Mouse (Mus musculus): ENCODE data around the gene Nap1l1.

The Nap1l1 gene

DNA sequence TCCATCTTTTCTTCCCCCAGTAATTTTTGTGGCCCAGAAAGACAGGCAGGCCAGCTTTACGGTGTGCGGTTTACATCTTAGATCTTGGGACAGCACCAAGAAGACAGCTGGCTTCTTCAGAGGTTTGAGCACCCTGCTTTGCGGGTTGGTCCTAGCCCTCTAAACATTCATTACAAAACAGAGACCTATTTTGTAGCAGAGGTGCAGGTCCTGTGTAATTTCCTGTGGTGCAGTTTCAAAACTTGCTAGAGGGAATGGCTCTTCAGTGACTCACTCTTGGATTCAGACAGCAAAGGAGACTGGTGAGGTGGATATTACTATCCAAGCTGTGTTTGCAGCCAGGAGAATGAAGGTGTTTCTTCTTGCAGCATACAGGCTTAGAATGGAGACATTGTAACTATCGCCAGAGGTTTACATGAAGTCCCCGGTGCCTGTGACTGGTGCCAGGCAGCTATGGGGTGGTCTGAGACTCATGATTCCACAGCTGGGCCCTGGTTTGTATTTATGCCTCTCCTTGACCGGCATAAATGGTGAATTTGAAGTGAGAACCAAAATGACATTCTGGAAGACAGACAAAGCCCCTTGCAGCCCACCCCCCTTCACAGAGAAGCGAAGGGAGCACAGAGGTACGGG, 43.9 kb downstream of the Nap1l1 start:
- DNase-seq = no peak

DNA sequence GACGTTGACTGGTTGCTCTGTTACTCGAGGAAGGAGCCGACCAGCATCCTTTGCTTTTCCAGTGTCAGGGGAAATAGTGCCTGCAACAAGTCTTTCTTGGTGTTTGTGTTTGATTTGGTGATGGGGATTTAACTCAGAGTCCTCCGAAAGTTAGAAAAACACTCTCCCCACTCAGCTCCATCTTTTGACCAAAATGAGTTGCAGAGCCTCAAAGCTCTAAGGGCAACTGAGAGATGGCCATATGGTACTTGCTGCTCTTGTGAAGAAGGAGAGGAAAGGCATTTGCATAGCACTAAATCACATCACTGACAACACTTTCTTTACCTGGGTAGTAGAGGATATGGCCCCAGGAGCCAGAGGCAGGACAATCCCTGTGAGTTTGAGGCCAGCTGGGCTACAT, 45.3 kb downstream of the Nap1l1 start:
- DNase-seq = no peak

GRCm38 (mm10) chr10:111519620-111520370, 46.8 kb downstream of the Nap1l1 start:
- DNase-seq = no peak

GRCm38 (mm10) chr10:111520621-111521020, 47.6 kb downstream of the Nap1l1 start:
- no peak for DNase-seq

DNA sequence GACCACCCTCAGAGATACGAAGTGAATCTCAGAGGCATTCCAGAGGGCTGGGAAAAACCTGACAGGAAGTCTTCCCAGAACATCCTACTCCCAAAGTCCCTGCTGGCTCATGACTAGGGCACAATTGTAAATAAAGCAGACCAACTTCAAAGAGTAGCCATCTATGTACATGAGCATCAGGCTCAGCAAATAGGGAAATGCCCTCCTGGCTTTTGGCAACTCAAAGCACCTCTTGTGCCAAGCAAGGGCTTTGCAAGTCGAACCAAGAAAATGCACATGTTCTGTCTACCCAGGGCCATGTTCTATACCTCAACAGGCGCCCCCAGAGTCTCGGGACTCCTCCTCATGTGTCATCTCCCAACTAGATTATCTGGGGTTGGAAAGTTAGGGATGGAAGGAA, 48.6 kb downstream of the Nap1l1 start:
- no peak for DNase-seq

DNA sequence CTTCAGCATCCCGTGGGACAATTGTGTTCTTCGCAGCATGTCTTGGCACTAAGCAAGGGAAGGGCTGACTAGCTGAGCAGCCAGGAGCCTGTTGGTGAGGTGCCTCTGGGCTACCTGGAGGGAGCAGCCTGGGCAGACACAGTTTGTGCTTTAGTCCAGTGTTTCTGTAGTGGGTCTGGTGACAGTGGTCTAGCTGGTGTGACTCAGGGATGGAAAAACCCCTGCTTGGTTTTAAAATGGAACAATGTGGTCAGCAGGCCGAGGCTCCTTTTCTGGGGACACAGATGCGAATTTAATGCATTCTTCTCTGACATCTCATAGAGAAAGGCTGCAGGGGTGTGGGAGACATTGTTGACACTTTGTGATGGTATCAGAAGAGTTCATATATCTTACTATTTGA, 49.2 kb downstream of the Nap1l1 start:
- DNase-seq = no peak

- DNase-seq = no peak
Measured at GRCm38 (mm10) chr10:111523894-111524293, 50.9 kb downstream of the Nap1l1 start.

DNA sequence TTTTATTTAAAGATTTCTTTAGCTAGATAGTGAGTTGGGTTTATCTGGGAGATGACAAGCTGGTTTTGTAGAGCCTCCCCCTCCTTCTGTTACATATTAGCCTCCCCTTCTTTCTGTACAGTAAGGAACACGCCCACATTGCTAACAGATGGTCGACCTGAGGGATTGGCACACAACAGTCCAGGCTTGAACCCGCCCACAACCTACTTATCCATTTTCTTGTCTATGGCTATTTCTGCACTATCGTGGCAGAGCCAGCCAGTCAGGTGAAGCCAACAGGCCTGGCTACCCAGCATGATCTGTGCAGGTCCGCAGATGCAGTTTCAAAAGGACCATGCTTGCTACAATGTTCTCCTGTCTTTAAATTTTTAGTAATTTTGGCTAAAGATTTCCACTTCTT, 54.0 kb downstream of the Nap1l1 start:
- no peak for DNase-seq

- DNase-seq = no peak
Measured at GRCm38 (mm10) chr10:111527613-111528012, 54.6 kb downstream of the Nap1l1 start.

GRCm38 (mm10) chr10:111528283-111528682, 55.3 kb downstream of the Nap1l1 start:
- DNase-seq = no peak

- DNase-seq = no peak
Measured at GRCm38 (mm10) chr10:111530398-111530797, 57.4 kb downstream of the Nap1l1 start.

- no peak for DNase-seq
Measured at GRCm38 (mm10) chr10:111534691-111535090, 61.7 kb downstream of the Nap1l1 start.

- no peak for DNase-seq
Measured at GRCm38 (mm10) chr10:111537410-111537809, 64.4 kb downstream of the Nap1l1 start.

DNA sequence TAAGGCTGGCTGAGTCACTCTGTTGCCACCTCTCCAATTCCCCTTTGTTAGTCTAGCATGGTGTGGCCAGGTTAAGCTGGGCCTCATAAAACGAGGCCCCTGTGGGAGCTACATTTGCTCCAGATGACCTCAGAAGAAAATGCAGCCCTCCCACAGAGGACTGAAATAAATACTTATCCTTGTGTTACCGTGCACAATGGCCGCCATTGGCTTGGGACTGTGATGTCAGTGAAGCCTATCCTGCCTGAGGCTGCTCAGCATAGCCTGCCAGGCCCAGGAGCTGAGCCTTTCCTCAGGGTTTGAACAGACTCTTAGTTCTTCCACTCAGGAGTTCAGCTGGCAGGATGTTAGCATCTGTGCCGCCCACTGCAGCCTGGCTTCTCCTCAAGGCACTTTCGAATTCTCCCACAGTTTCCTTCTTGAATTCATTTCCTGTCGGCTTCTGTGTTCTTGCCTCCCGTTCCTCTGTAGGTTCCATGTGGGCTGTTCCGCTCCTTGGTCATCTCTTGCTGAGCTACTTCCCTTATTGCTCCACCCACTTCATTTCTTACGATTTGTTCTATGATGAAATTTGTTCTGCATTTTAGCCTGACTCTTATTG, 66.8 kb downstream of the Nap1l1 start:
- no peak for DNase-seq

- no peak for DNase-seq
Measured at GRCm38 (mm10) chr10:111540678-111541077, 67.7 kb downstream of the Nap1l1 start.

- no peak for DNase-seq
Measured at GRCm38 (mm10) chr10:111543106-111543505, 70.1 kb downstream of the Nap1l1 start.

DNA sequence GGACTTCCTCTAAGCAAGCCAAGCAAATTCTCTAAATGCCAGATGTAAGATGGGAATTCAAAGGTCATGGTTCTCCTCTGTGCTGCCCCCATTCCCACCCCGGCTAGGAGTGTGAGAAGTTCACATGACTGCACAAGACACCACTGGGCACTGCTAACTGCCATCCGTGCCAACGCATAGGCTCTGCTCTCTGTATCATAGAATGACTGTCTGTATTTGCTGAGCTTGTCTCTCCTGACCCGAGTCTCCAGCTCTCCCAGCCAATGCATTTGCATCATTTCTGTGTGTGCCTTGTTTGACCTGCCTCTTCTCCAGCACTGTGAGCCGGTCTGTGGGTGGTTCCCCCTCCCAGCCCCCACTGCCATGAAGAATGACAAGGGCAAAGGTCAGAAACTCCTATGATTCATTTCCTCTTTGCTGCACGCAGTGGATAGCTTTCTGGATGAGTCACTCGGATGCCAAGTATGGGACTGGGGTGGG, 70.8 kb downstream of the Nap1l1 start:
- no peak for DNase-seq

- no peak for DNase-seq
Measured at GRCm38 (mm10) chr10:111544311-111544710, 71.3 kb downstream of the Nap1l1 start.

GRCm38 (mm10) chr10:111545648-111546047, 72.6 kb downstream of the Nap1l1 start:
- DNase-seq = no peak
